Mouse (Mus musculus) MEL (cell line): ENCODE measurements at regions not wholly inside any gene's neighbourhood (a gene's known extent, or its start where the extent isn't known, plus 50 kb on each side); places are given as distances from the start of the nearest gene placed in this dataset.

Experiments used
- DNase-seq: peaks from one replicate; pipeline ENCODE4 v3.0.0; 2011; ENCODE audit warnings: low read depth, low spot score
- H3K27ac ChIP-seq: 2 replicates; pipeline ENCODE4 v1.5.1; 2012; ENCODE audit warnings: low read depth, mild to moderate bottlenecking, control low read depth, low read length, moderate library complexity; ENCODE audit not compliant: control insufficient read depth
- H3K27me3 ChIP-seq, 2 experiments: fragments of 150-350 bp in 1 of 2; sonication (generic) in 1 of 2; 2 replicates each; pipeline ENCODE4 v1.6.1; 2012; ENCODE audit warnings: low read length in 2 of 2, mild to moderate bottlenecking in 2 of 2, improper control_type of control experiment in 1 of 2, moderate library complexity in 1 of 2; ENCODE audit not compliant: insufficient read depth in 2 of 2, control insufficient read depth in 1 of 2
- H3K36me3 ChIP-seq, 2 experiments: 2 replicates each; pipeline ENCODE4 v1.6.1; 2012 to 2014; ENCODE audit warnings: low read length in 2 of 2, improper control_type of control experiment in 1 of 2, inconsistent platforms in 1 of 2, mild to moderate bottlenecking in 1 of 2; ENCODE audit not compliant: insufficient read depth in 2 of 2, control insufficient read depth in 1 of 2
- H3K4me1 ChIP-seq, 2 experiments: fragments of 150-350 bp in 1 of 2; sonication (generic) in 1 of 2; 2 replicates each; pipeline ENCODE4 v1.6.1; 2012; ENCODE audit warnings: low read length in 2 of 2, improper control_type of control experiment in 1 of 2, mild to moderate bottlenecking in 1 of 2; ENCODE audit not compliant: insufficient read depth in 2 of 2, control insufficient read depth in 1 of 2
- H3K4me3 ChIP-seq, 2 experiments: fragments of 150-350 bp in 1 of 2; sonication (generic) in 1 of 2; 2 replicates each; pipeline ENCODE4 v1.5.1; 2012; ENCODE audit warnings: low read depth in 2 of 2, low read length in 2 of 2, mild to moderate bottlenecking in 2 of 2, moderate library complexity in 2 of 2, control low read depth in 1 of 2, improper control_type of control experiment in 1 of 2; ENCODE audit not compliant: control insufficient read depth in 1 of 2, insufficient read depth in 1 of 2
- H3K79me2 ChIP-seq: 2 replicates; pipeline ENCODE4 v1.6.1; 2012; ENCODE audit warnings: mild to moderate bottlenecking, low read length, moderate library complexity; ENCODE audit not compliant: control insufficient read depth, poor library complexity, insufficient read depth
- H3K9ac ChIP-seq: 2 replicates; pipeline ENCODE4 v1.6.1; 2012; ENCODE audit warnings: low read depth, mild to moderate bottlenecking, control low read depth, low read length, moderate library complexity; ENCODE audit not compliant: control insufficient read depth, poor library complexity, severe bottlenecking
- H3K9me3 ChIP-seq: fragments of 150-350 bp; sonication (generic); replicated peaks from 2 replicates; pipeline ENCODE4 v1.6.1; 2012; ENCODE audit warnings: mild to moderate bottlenecking, low read length, improper control_type of control experiment, moderate library complexity; ENCODE audit not compliant: insufficient read depth
- BHLHE40 ChIP-seq: IDR thresholded peaks from 2 replicates; pipeline ENCODE4 v1.6.1; 2012; ENCODE audit warnings: low read depth, mild to moderate bottlenecking, inconsistent platforms, low read length, improper control_type of control experiment, borderline replicate concordance
- CHD1 ChIP-seq: IDR thresholded peaks from 2 replicates; pipeline ENCODE4 v1.6.1; 2012; ENCODE audit warnings: low read depth, mild to moderate bottlenecking, inconsistent platforms, low read length, improper control_type of control experiment
- E2F4 ChIP-seq: IDR thresholded peaks from 2 replicates; pipeline ENCODE4 v1.6.1; 2011; ENCODE audit warnings: low read depth, low read length, improper control_type of control experiment, borderline replicate concordance
- ELF1 ChIP-seq: IDR thresholded peaks from 2 replicates; pipeline ENCODE4 v1.6.1; 2014; ENCODE audit warnings: low read depth, mild to moderate bottlenecking, inconsistent platforms, low read length, improper control_type of control experiment, moderate library complexity
- EP300 ChIP-seq, 2 experiments: IDR thresholded peaks; 2 replicates each; pipeline ENCODE4 v1.6.1; 2011; ENCODE audit warnings: improper control_type of control experiment in 2 of 2, low read length in 2 of 2, low read depth in 1 of 2, mild to moderate bottlenecking in 1 of 2
- ETS1 ChIP-seq: IDR thresholded peaks from 2 replicates; pipeline ENCODE4 v1.6.1; 2012; ENCODE audit warnings: low read depth, mild to moderate bottlenecking, inconsistent platforms, low read length, improper control_type of control experiment, moderate library complexity
- JUND ChIP-seq: IDR thresholded peaks from 2 replicates; pipeline ENCODE4 v1.6.1; 2011; ENCODE audit warnings: low read depth, mild to moderate bottlenecking, improper control_type of control experiment, low read length
- MAX ChIP-seq: IDR thresholded peaks from 2 replicates; pipeline ENCODE4 v1.6.1; 2011; ENCODE audit warnings: low read length, improper control_type of control experiment
- MAZ ChIP-seq: IDR thresholded peaks from 2 replicates; pipeline ENCODE4 v1.6.1; 2012; ENCODE audit warnings: low read depth, mild to moderate bottlenecking, inconsistent platforms, low read length, improper control_type of control experiment
- MEF2A ChIP-seq: IDR thresholded peaks from 2 replicates; pipeline ENCODE4 v1.6.1; 2014; ENCODE audit warnings: low read depth, mild to moderate bottlenecking, inconsistent platforms, low read length, improper control_type of control experiment; ENCODE audit not compliant: poor library complexity, insufficient replicate concordance, severe bottlenecking; ENCODE audit errors: extremely low read depth
- MXI1 ChIP-seq: IDR thresholded peaks from 2 replicates; pipeline ENCODE4 v1.6.1; 2011; ENCODE audit warnings: mild to moderate bottlenecking, low read depth, low read length, improper control_type of control experiment
- NRF1 ChIP-seq: IDR thresholded peaks from 2 replicates; pipeline ENCODE4 v1.6.1; 2014; ENCODE audit warnings: low read depth, mild to moderate bottlenecking, inconsistent platforms, low read length, improper control_type of control experiment, moderate library complexity; ENCODE audit not compliant: poor library complexity, insufficient read depth, severe bottlenecking
- POLR2AphosphoS2 ChIP-seq: IDR thresholded peaks from 2 replicates; pipeline ENCODE4 v1.6.1; 2011; ENCODE audit warnings: low read length, improper control_type of control experiment
- SMC3 ChIP-seq: IDR thresholded peaks from 2 replicates; pipeline ENCODE4 v1.6.1; 2011; ENCODE audit warnings: low read depth, low read length, improper control_type of control experiment
- TAL1 ChIP-seq: IDR thresholded peaks from 2 replicates; pipeline ENCODE4 v1.6.1; 2012; ENCODE audit warnings: mild to moderate bottlenecking, inconsistent platforms, low read length, moderate library complexity, mixed read lengths
- TBP ChIP-seq: IDR thresholded peaks from 2 replicates; pipeline ENCODE4 v1.8.0; 2011; ENCODE audit warnings: low read depth, low read length, improper control_type of control experiment
- TCF12 ChIP-seq: IDR thresholded peaks from 2 replicates; pipeline ENCODE4 v1.6.1; 2014; ENCODE audit warnings: low read depth, mild to moderate bottlenecking, inconsistent platforms, low read length, improper control_type of control experiment, moderate library complexity
- USF1 ChIP-seq: IDR thresholded peaks from 2 replicates; pipeline ENCODE4 v1.6.1; 2014; ENCODE audit warnings: low read depth, mild to moderate bottlenecking, inconsistent platforms, low read length, improper control_type of control experiment, moderate library complexity
- USF2 ChIP-seq, 2 experiments: IDR thresholded peaks; 2 replicates each; pipeline ENCODE4 v1.6.1; 2011 to 2012; ENCODE audit warnings: improper control_type of control experiment in 2 of 2, low read length in 2 of 2, borderline replicate concordance in 1 of 2, inconsistent platforms in 1 of 2, low read depth in 1 of 2, mild to moderate bottlenecking in 1 of 2; ENCODE audit not compliant: insufficient read depth in 1 of 2
- ZKSCAN1 ChIP-seq: IDR thresholded peaks from 2 replicates; pipeline ENCODE4 v1.6.1; 2012; ENCODE audit warnings: low read depth, mild to moderate bottlenecking, inconsistent platforms, low read length, improper control_type of control experiment, moderate library complexity

- H3K4me3 ChIP-seq, result no peak overlapping the region
- TF ChIP-seq TCF12, result no peak
- no peak for TF ChIP-seq ELF1
- TF ChIP-seq TAL1, result no peak
- no peak for TF ChIP-seq ZKSCAN1
- no peak for TF ChIP-seq MEF2A
- no peak for TF ChIP-seq USF2 (IDR thresholded peaks at IDR 0.05; ENCODE audit: borderline replicate concordance in 1 of 2, insufficient read depth in 1 of 2, low read depth in 1 of 2, low read length in 2 of 2)
- no peaks in the 10 kb centered on the region for H3K9me3 ChIP-seq
- H3K9ac ChIP-seq, result no peak overlapping the region
- no peaks in the 10 kb centered on the region for H3K79me2 ChIP-seq
- H3K27ac ChIP-seq, result no peak overlapping the region
- peak; percentile 47 for DNase-seq
- H3K36me3 ChIP-seq, result peaks cover 0 to 2% of the 10 kb centered on the region in 2 experiments; a peak in 1 of 4 replicates
- H3K27me3 ChIP-seq, result peaks cover 0 to 6% of the 10 kb centered on the region in 2 experiments; a peak in 2 of 4 replicates
- H3K4me1 ChIP-seq, result no peaks in the 10 kb centered on the region
These were observed 166.7 kb upstream of the Haao start for GRCm38 (mm10) chr17:84014287-84015039.

DNA sequence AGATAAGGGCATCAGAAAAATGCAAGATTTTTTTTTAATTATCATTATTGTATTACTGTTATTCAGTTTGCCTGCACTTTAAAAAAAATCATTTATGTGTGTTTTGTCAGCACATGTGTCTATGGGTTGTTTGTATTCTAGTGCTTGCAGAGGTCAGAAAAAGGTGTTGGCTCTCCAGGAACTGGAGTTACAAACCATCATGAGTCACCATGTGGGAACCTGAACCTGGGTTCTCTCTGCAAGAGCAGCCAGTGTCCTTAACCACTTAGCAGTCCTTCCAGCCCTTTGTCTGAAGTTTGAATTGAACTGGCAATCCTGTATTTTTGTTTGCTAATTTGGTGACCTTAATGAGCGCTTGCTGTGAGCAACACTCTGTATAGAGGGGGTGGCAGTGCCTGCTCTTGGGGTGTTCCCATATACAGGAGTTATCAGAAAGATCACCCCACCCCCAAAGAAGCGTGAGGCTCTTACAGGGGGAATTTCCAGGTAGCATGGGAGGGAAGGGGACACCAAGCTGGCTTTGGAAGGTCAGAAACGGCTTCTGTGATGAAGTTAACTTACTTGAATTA, 162.8 kb upstream of the Haao start:
- TF ChIP-seq USF2 (IDR thresholded peaks at IDR 0.05; ENCODE audit: borderline replicate concordance in 1 of 2, insufficient read depth in 1 of 2, low read depth in 1 of 2, low read length in 2 of 2), result no peak
- TF ChIP-seq JUND, result no peak
- TF ChIP-seq EP300 (IDR thresholded peaks at IDR 0.05; ENCODE audit: low read depth in 1 of 2, low read length in 2 of 2), result no peak
- TF ChIP-seq NRF1, result no peak
- TF ChIP-seq, all 39 proteins: peak for 0
- Histone ChIP-seq H3K27me3 (no peaks in the 10 kb centered on the region), H3K27ac (no peak overlapping the region), H3K4me3 (no peak overlapping the region), H3K36me3 (peaks cover 0 to 6% of the 10 kb centered on the region in 2 experiments; a peak in 2 of 4 replicates), H3K79me2 (no peaks in the 10 kb centered on the region), H3K9me3 (no peaks in the 10 kb centered on the region), H3K9ac (no peak overlapping the region), H3K4me1 (peaks cover 0 to 4% of the 10 kb centered on the region in 2 experiments; a peak in 1 of 4 replicates)
- no peak for DNase-seq

GRCm38 (mm10) chr17:84009966-84010365, 162.2 kb upstream of the Haao start:
- H3K4me3 ChIP-seq, result no peak overlapping the region
- H3K9me3 ChIP-seq, result no peaks in the 10 kb centered on the region
- H3K27ac ChIP-seq, result no peak overlapping the region
- H3K4me1 ChIP-seq, result peaks cover 0 to 4% of the 10 kb centered on the region in 2 experiments; a peak in 1 of 4 replicates
- no peaks in the 10 kb centered on the region for H3K79me2 ChIP-seq
- peaks cover 0 to 6% of the 10 kb centered on the region in 2 experiments; a peak in 2 of 4 replicates for H3K36me3 ChIP-seq
- DNase-seq, result no peak
- no peaks in the 10 kb centered on the region for H3K27me3 ChIP-seq
- no peak overlapping the region for H3K9ac ChIP-seq
- TF ChIP-seq TAL1, result no peak
- TF ChIP-seq BHLHE40, result no peak
- no peak for TF ChIP-seq POLR2AphosphoS2
- no peak for TF ChIP-seq MXI1
- TF ChIP-seq TBP, result no peak
- no peak for TF ChIP-seq TCF12
- no peak for TF ChIP-seq USF1
- TF ChIP-seq E2F4, result no peak
- TF ChIP-seq SMC3, result no peak
- TF ChIP-seq EP300 (IDR thresholded peaks at IDR 0.05; ENCODE audit: low read depth in 1 of 2, low read length in 2 of 2), result no peak
- TF ChIP-seq USF2 (IDR thresholded peaks at IDR 0.05; ENCODE audit: borderline replicate concordance in 1 of 2, insufficient read depth in 1 of 2, low read depth in 1 of 2, low read length in 2 of 2), result no peak
- no peak for TF ChIP-seq MAZ
- no peak for TF ChIP-seq MAX
- no peak for TF ChIP-seq ELF1
- TF ChIP-seq MEF2A, result no peak
- TF ChIP-seq CHD1, result no peak
- TF ChIP-seq ETS1, result no peak
- TF ChIP-seq NRF1, result no peak
